Mouse (Mus musculus) olfactory bulb, adult 2 months (tissue): ENCODE results near the gene Gimap7. TPM values are rescaled to one million over a fixed set of nuclear protein-coding genes. Genes with fewer than 3 reads are reported as not detected.

ENCODE experiments used
- H3K27ac ChIP-seq: fragments of 200-500 bp; 2 replicates; pipeline ENCODE4 v1.5.1; 2012; ENCODE audit warnings: low read depth, low read length; ENCODE audit not compliant: insufficient read depth
- H3K4me1 ChIP-seq: fragments of 200-500 bp; 2 replicates; pipeline ENCODE4 v1.6.1; 2012; ENCODE audit warnings: low read length; ENCODE audit not compliant: control insufficient read depth, insufficient read depth
- H3K4me3 ChIP-seq: fragments of 200-500 bp; 2 replicates; pipeline ENCODE4 v1.5.1; 2012; ENCODE audit warnings: mild to moderate bottlenecking, low read depth, low read length, moderate library complexity; ENCODE audit not compliant: insufficient read depth
- CTCF ChIP-seq: fragments of 200-500 bp; IDR thresholded peaks from 2 replicates; pipeline ENCODE4 v1.5.1; 2012; ENCODE audit warnings: low read depth, mild to moderate bottlenecking, low read length, moderate library complexity; ENCODE audit not compliant: insufficient read depth
- POLR2A ChIP-seq: fragments of 200-500 bp; IDR thresholded peaks from 2 replicates; pipeline ENCODE4 v1.6.1; 2012; ENCODE audit warnings: mild to moderate bottlenecking, low read depth, low read length, moderate library complexity; ENCODE audit not compliant: insufficient read depth
- WGBS: fragments of 180-500 bp; shearing (Covaris S2); methylation state at CpG from one replicate; pipeline ENCODE4 v1.1.7; 2018; 5-methylcytosine and 5-hydroxymethylcytosine counted together
- polyA plus RNA-seq: library from polyadenylated mRNA; stranded (reverse); fragments of >200 nt; gene quantifications from 2 replicates; pipeline ENCODE4 v1.2.4, GENCODE M21; 2012; ENCODE audit warnings: low replicate concordance; ENCODE audit not compliant: missing spikeins, insufficient read depth, insufficient read length

Gene Gimap7
- polyA plus RNA-seq, 1 experiment: not detected

DNA sequence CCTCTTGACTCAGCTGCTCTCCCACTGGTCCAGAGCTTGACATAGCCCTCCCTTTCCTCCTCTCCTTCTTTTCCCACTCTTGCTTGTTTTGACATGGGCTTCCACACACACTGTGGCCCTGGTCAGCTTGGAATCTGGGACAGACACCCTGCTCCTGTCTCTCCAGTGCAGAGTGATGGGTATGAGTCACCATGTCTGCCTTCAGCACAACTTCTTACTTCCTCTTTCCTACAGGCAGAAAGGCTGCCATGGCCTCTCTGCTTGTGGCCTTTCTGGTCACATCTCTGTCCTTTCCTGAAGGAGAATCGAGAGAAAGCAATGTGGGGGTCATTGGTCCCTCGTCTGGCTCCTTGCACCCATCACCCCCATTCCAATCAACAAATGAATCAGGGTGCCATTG lies 31.3 kb upstream of the Gimap7 start:
- 84% methylated on average over 2 of the region's 2 CpGs for WGBS
- no peak for TF ChIP-seq CTCF
- no peak overlapping the region for H3K4me3 ChIP-seq
- H3K27ac ChIP-seq: no peak overlapping the region
- H3K4me1 ChIP-seq: no peaks in the 10 kb centered on the region

DNA sequence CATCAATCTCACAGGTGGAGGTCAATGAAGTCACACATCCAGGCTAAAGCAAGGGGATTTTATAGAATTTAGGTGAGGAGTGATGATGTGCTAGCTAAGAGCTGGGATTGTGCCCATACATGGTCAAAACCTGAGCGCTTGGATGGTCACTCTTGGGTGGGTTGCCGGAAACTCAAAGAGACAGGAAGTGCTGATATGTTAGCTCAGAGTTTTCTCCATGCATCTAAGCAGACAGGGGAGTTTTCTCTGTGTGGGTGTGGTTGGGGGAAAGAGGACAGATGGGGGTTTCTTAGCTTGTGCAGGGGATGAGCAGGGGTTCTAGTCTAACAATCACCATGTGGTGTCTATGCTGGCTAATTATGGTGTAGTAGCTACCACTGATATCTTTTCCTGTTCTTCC lies 29.1 kb upstream of the Gimap7 start:
- TF ChIP-seq POLR2A (no peak), CTCF (no peak)
- WGBS: 91% methylated on average over 2 of the region's 2 CpGs
- Histone ChIP-seq H3K4me1 (no peaks in the 10 kb centered on the region), H3K4me3 (no peak overlapping the region), H3K27ac (no peak overlapping the region)

DNA sequence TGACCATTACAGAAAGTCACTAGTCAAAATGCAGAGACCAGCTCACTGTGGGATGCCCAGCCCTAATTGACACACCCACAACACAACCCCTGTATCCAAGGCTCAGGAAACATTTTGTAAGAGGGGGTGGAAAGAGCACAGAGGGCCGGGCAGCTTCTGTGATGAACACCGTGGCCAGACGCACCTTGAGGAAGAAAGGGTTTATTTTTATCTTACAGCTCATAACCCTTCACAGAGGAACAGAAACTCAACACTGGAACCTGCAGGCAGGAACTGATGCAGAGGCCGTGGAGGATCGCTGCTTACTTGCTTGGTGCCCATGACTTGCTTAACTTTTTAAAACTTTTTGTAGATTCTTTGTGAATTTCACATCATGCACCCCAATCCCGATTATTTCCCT lies 25.5 kb upstream of the Gimap7 start:
- WGBS: 84% methylated on average over 6 of the region's 6 CpGs
- TF ChIP-seq CTCF: no peak
- no peak for TF ChIP-seq POLR2A

DNA sequence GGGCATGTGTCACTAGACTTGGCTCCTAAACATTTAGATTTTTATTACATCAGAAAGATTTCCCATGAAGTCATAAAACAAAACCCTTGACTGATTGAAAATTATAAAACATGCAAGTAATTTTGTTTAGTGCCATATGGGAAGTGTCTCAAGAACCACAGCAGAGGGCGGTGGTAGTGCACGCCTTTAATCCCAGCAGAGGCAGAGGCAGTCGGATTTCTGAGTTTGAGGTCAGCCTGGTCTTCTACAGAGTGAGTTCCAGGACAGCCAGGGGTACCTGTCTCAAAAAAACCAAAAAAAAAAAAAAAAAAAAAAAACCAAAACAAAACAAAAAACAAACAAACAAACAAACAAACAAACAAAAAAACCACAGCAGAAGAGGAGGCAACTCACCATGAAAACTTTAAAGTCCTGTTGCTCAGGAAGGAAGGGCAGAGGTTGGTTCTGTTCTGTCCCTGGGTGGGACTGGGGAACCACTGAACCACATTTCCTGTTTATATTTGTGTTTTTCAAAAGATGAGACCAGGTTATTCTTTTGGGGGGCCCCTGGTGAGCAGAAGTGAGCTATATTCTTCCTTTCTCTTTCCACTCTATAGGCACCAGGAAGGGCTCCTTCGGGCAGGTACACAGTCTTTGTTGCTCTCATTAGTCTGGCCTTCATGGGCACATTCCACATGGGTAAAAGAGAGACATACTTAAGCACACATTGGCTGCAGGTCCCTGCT lies 21.4 kb upstream of the Gimap7 start:
- H3K4me1 ChIP-seq: no peaks in the 10 kb centered on the region
- no peak overlapping the region for H3K27ac ChIP-seq
- no peak overlapping the region for H3K4me3 ChIP-seq
- TF ChIP-seq CTCF (no peak), POLR2A (no peak)
- 75% methylated on average over 4 of the region's 4 CpGs for WGBS

More for the DNA sequence above, 25.5 kb upstream of the Gimap7 start:
- no peaks in the 10 kb centered on the region for H3K4me1 ChIP-seq
- H3K4me3 ChIP-seq: no peak overlapping the region
- no peak overlapping the region for H3K27ac ChIP-seq

DNA sequence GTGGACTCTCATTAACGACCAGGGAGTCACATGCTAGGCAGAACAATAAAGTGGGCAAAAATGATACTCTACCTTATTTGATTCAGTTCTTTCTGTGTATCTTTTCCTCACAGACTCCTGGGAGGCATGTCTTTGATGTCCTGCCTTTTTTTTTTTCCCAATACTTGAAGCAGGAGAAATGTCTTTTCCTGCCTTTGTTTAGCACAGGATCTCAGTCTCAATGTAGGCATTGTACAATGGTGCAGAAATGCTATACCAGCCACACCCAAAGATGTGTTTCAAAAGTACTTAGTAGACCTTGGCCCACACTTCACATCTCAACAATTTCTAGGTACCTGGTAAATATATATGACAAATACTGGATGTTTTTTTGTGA lies 20.9 kb upstream of the Gimap7 start:
- TF ChIP-seq CTCF (no peak), POLR2A (no peak)
- no peaks in the 10 kb centered on the region for H3K4me1 ChIP-seq

DNA sequence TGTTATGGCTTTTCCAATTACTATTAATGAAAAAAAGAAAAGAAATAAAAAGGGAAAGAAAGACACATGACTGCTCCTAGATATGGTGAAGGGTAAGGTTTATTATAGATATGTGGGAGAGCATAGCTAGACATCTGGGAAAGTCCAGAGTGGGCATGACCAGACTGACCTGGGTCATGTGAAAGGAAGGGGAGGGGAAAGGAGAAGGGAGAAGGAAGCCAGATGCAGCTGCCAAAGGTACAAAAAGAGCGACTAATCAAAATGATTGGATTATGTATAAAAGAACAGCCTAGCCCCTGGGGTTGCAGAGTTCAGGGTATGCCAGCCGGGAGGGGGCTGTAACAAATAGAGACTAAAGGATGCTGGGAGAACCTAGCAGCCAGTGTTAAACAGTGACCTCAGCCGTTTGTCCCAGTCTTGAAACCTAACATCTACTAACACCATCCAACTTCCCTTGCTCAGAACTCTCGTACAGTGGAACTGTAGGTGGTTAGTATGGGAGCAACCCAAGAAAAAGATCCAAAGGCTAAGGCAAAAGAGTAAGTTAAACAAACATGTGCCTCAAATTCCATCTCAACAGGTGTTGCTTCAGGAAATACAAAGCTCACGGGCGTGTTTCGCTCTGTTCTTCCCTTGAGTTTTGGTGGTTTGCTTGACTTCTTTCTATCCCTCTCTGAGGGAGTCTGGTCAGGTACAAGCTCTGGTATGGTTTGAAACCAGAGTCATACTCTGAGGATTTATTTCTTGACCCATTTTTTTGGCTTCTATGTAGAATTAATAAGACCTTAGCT lies 20.2 kb upstream of the Gimap7 start:
- no peak for TF ChIP-seq POLR2A
- TF ChIP-seq CTCF: no peak
- H3K4me3 ChIP-seq: no peak overlapping the region
- H3K4me1 ChIP-seq: no peaks in the 10 kb centered on the region
- WGBS: 73% methylated on average over 7 of the region's 7 CpGs
- no peak overlapping the region for H3K27ac ChIP-seq

More for the DNA sequence above, 20.9 kb upstream of the Gimap7 start:
- WGBS: 27% methylated on average over 1 of the region's 1 CpGs
- no peak overlapping the region for H3K4me3 ChIP-seq
- no peak overlapping the region for H3K27ac ChIP-seq

DNA sequence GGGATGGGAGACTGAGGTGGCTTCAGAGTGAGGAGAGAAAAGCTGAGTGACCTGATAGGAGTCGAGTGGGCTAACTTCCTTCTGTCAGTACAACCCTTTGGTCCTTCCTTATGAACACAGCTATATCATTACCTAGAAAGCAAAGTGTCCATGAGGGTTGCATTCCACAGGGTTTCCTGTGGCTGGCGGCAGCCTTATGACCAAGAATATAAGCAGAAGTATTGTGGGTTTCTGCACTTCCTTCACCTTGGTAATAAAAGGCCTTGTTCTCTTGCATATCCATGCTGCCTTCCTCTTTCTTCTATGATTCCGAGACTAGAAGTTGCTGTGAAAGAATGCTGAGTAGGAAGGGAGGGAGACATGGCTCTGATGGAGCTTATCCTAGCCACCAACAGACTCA lies 19.5 kb upstream of the Gimap7 start:
- no peak overlapping the region for H3K27ac ChIP-seq
- TF ChIP-seq POLR2A (no peak), CTCF (no peak)
- H3K4me1 ChIP-seq: no peaks in the 10 kb centered on the region
- H3K4me3 ChIP-seq: no peak overlapping the region
- WGBS: 85% methylated on average over 3 of the region's 3 CpGs

DNA sequence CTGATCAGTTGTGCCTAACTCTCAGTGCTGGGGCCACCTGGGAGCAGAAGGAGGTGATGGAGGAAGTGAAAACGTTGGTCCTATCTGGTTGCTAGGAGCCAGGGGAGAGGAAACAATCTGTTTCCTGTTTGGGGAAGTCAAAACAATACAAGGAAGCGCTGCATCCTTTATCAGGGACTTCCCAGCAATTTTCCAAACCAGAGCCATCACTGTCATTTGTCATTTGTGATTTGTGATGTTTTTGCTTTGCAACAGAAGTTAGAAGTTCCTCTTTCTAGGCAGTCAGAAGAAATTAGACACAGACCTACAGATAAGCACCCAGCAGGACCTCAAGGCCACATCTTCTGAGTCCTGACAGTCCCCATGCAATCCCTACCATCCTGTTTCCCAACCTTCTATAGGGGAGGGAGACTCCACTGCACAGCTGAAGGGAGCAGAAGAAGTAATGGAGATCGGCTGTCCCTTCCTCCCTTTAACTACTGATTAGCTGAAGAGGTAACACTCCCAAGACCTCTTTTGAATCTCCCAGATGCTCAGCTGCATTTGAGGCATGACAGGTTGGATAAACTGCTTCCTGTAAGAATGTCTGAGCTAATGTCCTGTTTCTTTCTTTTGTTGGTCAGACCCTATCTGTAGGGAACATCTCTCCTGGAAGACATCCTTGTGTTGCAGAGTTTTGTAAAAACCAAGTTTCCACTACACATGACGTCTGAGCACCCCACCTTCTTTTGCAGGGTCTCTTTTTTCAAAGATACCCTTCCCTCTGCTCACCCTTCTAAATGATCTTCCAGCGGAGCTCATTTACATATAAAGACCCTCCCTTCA lies 18.0 kb upstream of the Gimap7 start:
- H3K4me3 ChIP-seq: no peak overlapping the region
- no peak for TF ChIP-seq CTCF
- TF ChIP-seq POLR2A: no peak
- no peaks in the 10 kb centered on the region for H3K4me1 ChIP-seq
- WGBS: 63% methylated on average over 5 of the region's 5 CpGs
- no peak overlapping the region for H3K27ac ChIP-seq

DNA sequence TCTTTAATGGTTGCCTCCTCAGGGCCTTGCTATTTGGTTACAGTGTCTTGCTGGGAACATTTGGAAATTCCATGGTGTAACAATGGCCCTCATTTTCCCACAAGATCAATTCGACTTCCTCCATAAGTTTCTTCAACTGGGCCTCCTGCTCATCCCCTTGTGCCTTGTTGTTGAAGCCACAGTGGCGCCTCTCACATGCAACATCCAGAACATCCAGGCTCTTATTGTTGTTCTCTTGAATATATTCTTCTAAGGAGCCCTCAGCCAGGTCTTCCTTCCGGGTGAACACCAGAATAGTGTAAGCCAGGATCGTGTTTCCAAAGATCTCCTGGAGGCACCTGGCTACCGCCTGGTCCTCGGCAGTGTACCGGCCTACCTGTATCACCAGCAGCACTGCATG lies 16.3 kb upstream of the Gimap7 start:
- TF ChIP-seq CTCF: no peak
- TF ChIP-seq POLR2A: no peak
- H3K27ac ChIP-seq: no peak overlapping the region
- no peak overlapping the region for H3K4me3 ChIP-seq
- WGBS: 87% methylated on average over 7 of the region's 7 CpGs
- no peaks in the 10 kb centered on the region for H3K4me1 ChIP-seq
